Mouse (Mus musculus): ENCODE measurements around the gene Spint2.

The Spint2 gene

GRCm38 (mm10) chr7:29281201-29282073, at the start of gene Spint2:
Gene Spint2 (minus strand): TSS chr7:29281912.
- no peak for DNase-seq (ENCODE audit: extremely low read depth, insufficient read length, low spot score)

- no peak for DNase-seq (ENCODE audit: extremely low read depth, insufficient read length, low spot score)
Observed at GRCm38 (mm10) chr7:29328984-29329383, 47.3 kb upstream of the Spint2 start.

- DNase-seq (ENCODE audit: extremely low read depth, insufficient read length, low spot score): no peak
Observed at GRCm38 (mm10) chr7:29327087-29327486, 45.4 kb upstream of the Spint2 start.

- DNase-seq (ENCODE audit: extremely low read depth, insufficient read length, low spot score): no peak
Observed at GRCm38 (mm10) chr7:29319337-29320307, 37.9 kb upstream of the Spint2 start.

GRCm38 (mm10) chr7:29318115-29318911, 36.6 kb upstream of the Spint2 start:
- DNase-seq (ENCODE audit: extremely low read depth, insufficient read length, low spot score): no peak

- no peak for DNase-seq (ENCODE audit: extremely low read depth, insufficient read length, low spot score)
Observed at GRCm38 (mm10) chr7:29317558-29317957, 35.8 kb upstream of the Spint2 start.

GRCm38 (mm10) chr7:29316976-29317375, 35.3 kb upstream of the Spint2 start:
- DNase-seq (ENCODE audit: extremely low read depth, insufficient read length, low spot score): no peak

GRCm38 (mm10) chr7:29316137-29316734, 34.5 kb upstream of the Spint2 start:
- DNase-seq (ENCODE audit: extremely low read depth, insufficient read length, low spot score): no peak

- DNase-seq (ENCODE audit: extremely low read depth, insufficient read length, low spot score): no peak
Observed at GRCm38 (mm10) chr7:29314844-29315628, 33.3 kb upstream of the Spint2 start.

- DNase-seq (ENCODE audit: extremely low read depth, insufficient read length, low spot score): no peak
Observed at GRCm38 (mm10) chr7:29313572-29314261, 32.0 kb upstream of the Spint2 start.

- no peak for DNase-seq (ENCODE audit: extremely low read depth, insufficient read length, low spot score)
Observed at GRCm38 (mm10) chr7:29313051-29313450, 31.3 kb upstream of the Spint2 start.

- no peak for DNase-seq (ENCODE audit: extremely low read depth, insufficient read length, low spot score)
Observed at GRCm38 (mm10) chr7:29309749-29310148, 28.0 kb upstream of the Spint2 start.

GRCm38 (mm10) chr7:29309221-29309721, 27.6 kb upstream of the Spint2 start:
- no peak for DNase-seq (ENCODE audit: extremely low read depth, insufficient read length, low spot score)

GRCm38 (mm10) chr7:29307350-29308104, 25.8 kb upstream of the Spint2 start:
- peak; percentile 89 for DNase-seq (ENCODE audit: extremely low read depth, insufficient read length, low spot score)

GRCm38 (mm10) chr7:29306619-29307018, 24.9 kb upstream of the Spint2 start:
- no peak for DNase-seq (ENCODE audit: extremely low read depth, insufficient read length, low spot score)

- DNase-seq (ENCODE audit: extremely low read depth, insufficient read length, low spot score): no peak
Observed at GRCm38 (mm10) chr7:29306108-29306507, 24.4 kb upstream of the Spint2 start.

GRCm38 (mm10) chr7:29305263-29305988, 23.7 kb upstream of the Spint2 start:
- DNase-seq (ENCODE audit: extremely low read depth, insufficient read length, low spot score): no peak

Measured in 3134 (cell line).